Mouse (Mus musculus): ENCODE measurements around the gene Appl2.

Appl2 gene

GRCm38 (mm10) chr10:83565449-83566441 is 82.8 kb downstream of the Appl2 start:
- DNase-seq (ENCODE audit: low spot score in 2 of 2) = no peak

- no peak for DNase-seq (ENCODE audit: low spot score in 2 of 2)
Measured at GRCm38 (mm10) chr10:83563005-83563404, 85.5 kb downstream of the Appl2 start.

All from spleen, postnatal 10 days (tissue).